ENCODE assay signal across 15 mouse cellular contexts in genomic region chrX:167315766-167316165, GRCm38 (mm10). TPM values are rescaled to one million over a fixed set of nuclear protein-coding genes. Genes with fewer than 3 reads are reported as not detected.
A peak's percentile ranks its signal among the peaks of the same experiment; 100 is the strongest.
DNase-seq lines count a peak whose midpoint lies in the region; ATAC-seq and TF ChIP-seq lines count a peak whose summit lies in the region.
"Had no signal": no experiment of that assay in that cellular context is flagged by ENCODE, and none has a peak within 500 bp of the region (broad histone marks: within the 10 kb centered on the region; RNA-seq: fewer than 3 reads in every experiment).

No protein-coding gene starts in this region.

- DNase-seq in heart, adult 8-10 months (ENCODE audit: low spot score), result peak; percentile 9
- no peak for DNase-seq in heart, embryonic 10.5 days (ENCODE audit: low spot score)
- DNase-seq in splenic B cell, adult 2 months (ENCODE audit: low read depth, low spot score), result peak; percentile 50
- no peak for DNase-seq in layer of hippocampus, adult 11-12 months (ENCODE audit: low spot score)
- DNase-seq in layer of hippocampus, adult 2 months (ENCODE audit: low spot score in 2 of 2), result no peak
- DNase-seq: adrenal gland, postnatal 14 days; cerebellum, postnatal 14 days; lung, postnatal 10 days had no signal

- TF ChIP-seq CTCF in layer of hippocampus, adult 2 months (conservative IDR thresholded peaks at IDR 0.05), result no peak

- no peak overlapping the region for H3K4me3 ChIP-seq in heart, embryonic 10.5 days
- H3K4me3 ChIP-seq in neural tube, embryonic 12.5 days, result no peak overlapping the region
- no peak overlapping the region for H3K4me3 ChIP-seq in neural tube, embryonic 15.5 days (replicated peaks)
- no peak overlapping the region for H3K4me3 ChIP-seq in layer of hippocampus, adult 2 months
- H3K4me3 ChIP-seq: forebrain, embryonic 13.5 days had no signal

- H3K9me3 ChIP-seq in heart, embryonic 10.5 days, result no peaks in the 10 kb centered on the region
- H3K9me3 ChIP-seq in neural tube, embryonic 12.5 days, result no peaks in the 10 kb centered on the region
- H3K9me3 ChIP-seq in neural tube, embryonic 15.5 days (replicated peaks), result no peaks in the 10 kb centered on the region
- H3K9me3 ChIP-seq: forebrain, embryonic 13.5 days; G1E had no signal

- H3K27me3 ChIP-seq in heart, embryonic 10.5 days (ENCODE audit: insufficient read depth, poor library complexity, severe bottlenecking), result no peaks in the 10 kb centered on the region; the same call in 1 of the 2 replicates
- no peaks in the 10 kb centered on the region for H3K27me3 ChIP-seq in neural tube, embryonic 12.5 days (replicated peaks)
- H3K27me3 ChIP-seq in neural tube, embryonic 15.5 days (replicated peaks), result peaks cover 16% of the 10 kb centered on the region
- no peaks in the 10 kb centered on the region for H3K27me3 ChIP-seq in splenic B cell, adult 2 months (ENCODE audit: control insufficient read depth, insufficient read depth, low read length, poor library complexity, severe bottlenecking)

- ATAC-seq in neural tube, embryonic 12.5 days (ENCODE audit: low FRiP score, low read depth), result peak; percentile 67
- no peak for ATAC-seq in neural tube, embryonic 15.5 days (ENCODE audit: low FRiP score)
- peak; percentile 86 for ATAC-seq in megakaryocyte, adult 5-6 weeks (ENCODE audit: poor library complexity, severe bottlenecking)
- ATAC-seq: forebrain, embryonic 13.5 days had no signal

- no peak overlapping the region for H3K4me2 ChIP-seq in neural tube, embryonic 12.5 days (replicated peaks)
- no peak overlapping the region for H3K4me2 ChIP-seq in neural tube, embryonic 15.5 days
- H3K4me2 ChIP-seq: forebrain, embryonic 13.5 days had no signal

- no peaks in the 10 kb centered on the region for H3K36me3 ChIP-seq in heart, embryonic 10.5 days
- H3K36me3 ChIP-seq in neural tube, embryonic 12.5 days, result no peaks in the 10 kb centered on the region
- no peaks in the 10 kb centered on the region for H3K36me3 ChIP-seq in neural tube, embryonic 15.5 days
- H3K36me3 ChIP-seq in splenic B cell, adult 2 months (ENCODE audit: control insufficient read depth, insufficient read depth, low read length, poor library complexity, severe bottlenecking), result no peaks in the 10 kb centered on the region; the same call in 1 of the 2 replicates
- H3K36me3 ChIP-seq: G1E had no signal

- H3K4me1 ChIP-seq in heart, embryonic 10.5 days, result no peaks in the 10 kb centered on the region
- no peaks in the 10 kb centered on the region for H3K4me1 ChIP-seq in neural tube, embryonic 12.5 days
- H3K4me1 ChIP-seq in neural tube, embryonic 15.5 days, result no peaks in the 10 kb centered on the region
- H3K4me1 ChIP-seq: forebrain, embryonic 13.5 days had no signal

- H3K9ac ChIP-seq in neural tube, embryonic 12.5 days, result no peak overlapping the region
- H3K9ac ChIP-seq in neural tube, embryonic 15.5 days (replicated peaks), result no peak overlapping the region
- H3K9ac ChIP-seq: forebrain, embryonic 13.5 days had no signal

- H3K27ac ChIP-seq in heart, embryonic 10.5 days, result no peak overlapping the region
- no peak overlapping the region for H3K27ac ChIP-seq in neural tube, embryonic 12.5 days
- H3K27ac ChIP-seq in neural tube, embryonic 15.5 days (replicated peaks), result no peak overlapping the region
- no peak overlapping the region for H3K27ac ChIP-seq in layer of hippocampus, adult 2 months
- H3K27ac ChIP-seq: forebrain, embryonic 13.5 days had no signal

- WGBS in heart, embryonic 10.5 days, result 70% methylated on average over 5 of the region's 5 CpGs
- 38% methylated on average over 5 of the region's 5 CpGs for WGBS in neural tube, embryonic 12.5 days
- WGBS in neural tube, embryonic 15.5 days, result 37% methylated on average over 5 of the region's 5 CpGs

RNA-seq across cellular contexts. Expression of gene Tlr7, which starts 14.6 kb away (rescaled TPM):
- 1 to 10 TPM; 1.4 to 3.8 (median 1.5) TPM for total RNA-seq in heart, adult 8-10 months (2022)
- 0.14 TPM in 1 of 2 replicates, not detected in the other for polyA plus RNA-seq in heart, embryonic 10.5 days (2016; fragmentation: Nextera tagmentation; extraction: Ambion mirVana)
- polyA plus RNA-seq in neural tube, embryonic 12.5 days (2016; fragmentation: Nextera tagmentation; extraction: Ambion mirVana), result 0.34 and 0.38 TPM in 2 replicates
- 0.52 and 1.5 TPM in 2 replicates for polyA plus RNA-seq in neural tube, embryonic 15.5 days (2015; fragmentation: Nextera tagmentation; extraction: Ambion mirVana)
- total RNA-seq in megakaryocyte, adult 5-6 weeks (2015), result 61.2 and 61.8 TPM in 2 replicates
- total RNA-seq in megakaryocyte, adult 5-6 weeks (2017), result 28.7 and 41.5 TPM in 2 replicates
- total RNA-seq in layer of hippocampus, adult 2 months (2021), result 1 to 10 TPM; 2.5 to 2.7 TPM
- total RNA-seq: G1E had no signal
- polyA plus RNA-seq: G1E had no signal

RNA-seq across cellular contexts. Expression of gene Tlr8, which starts 51.6 kb away (rescaled TPM):
- total RNA-seq in heart, adult 8-10 months (2022), result 1 to 10 TPM in 2 of 4 experiments, under 1 TPM in 2; 0.87 to 2.7 (median 1.3) TPM
- polyA plus RNA-seq in heart, embryonic 10.5 days (2016; fragmentation: Nextera tagmentation; extraction: Ambion mirVana), result 0.08 TPM in 1 of 2 replicates, not detected in the other
- polyA plus RNA-seq in neural tube, embryonic 12.5 days (2016; fragmentation: Nextera tagmentation; extraction: Ambion mirVana), result 0.23 TPM in 1 of 2 replicates, not detected in the other
- 0.08 TPM in 1 of 2 replicates, not detected in the other for polyA plus RNA-seq in neural tube, embryonic 15.5 days (2015; fragmentation: Nextera tagmentation; extraction: Ambion mirVana)
- 120 and 131 TPM in 2 replicates for total RNA-seq in megakaryocyte, adult 5-6 weeks (2015)
- total RNA-seq in megakaryocyte, adult 5-6 weeks (2017), result 102 and 107 TPM in 2 replicates
- total RNA-seq in layer of hippocampus, adult 2 months (2021), result under 1 TPM; 0.15 to 0.33 TPM
- total RNA-seq: layer of hippocampus, postnatal 10 days had no signal
- polyA plus RNA-seq: C2C12, G1E had no signal

Comparison
In these comparisons a context has a peak if more than half of its experiments do, and no peak if none do; other contexts are left out.
1. DNase-seq: peak in heart, adult 8-10 months (single experiment) and splenic B cell, adult 2 months (single experiment); none in heart, embryonic 10.5 days (single experiment), layer of hippocampus, adult 11-12 months (single experiment) and layer of hippocampus, adult 2 months (0 of 2).
2. RNA of gene Tlr7, which starts 14.6 kb away (total RNA-seq): 28.7 to 61.8 TPM in megakaryocyte, adult 5-6 weeks; 2.5 to 2.7 TPM in layer of hippocampus, adult 2 months and 1.4 to 3.8 TPM in heart, adult 8-10 months; every median in the first group is over 4 times any median in the second.
3. RNA of gene Tlr8, which starts 51.6 kb away (total RNA-seq): 102 to 131 TPM in megakaryocyte, adult 5-6 weeks; 0.87 to 2.7 TPM in heart, adult 8-10 months and 0.15 to 0.33 TPM in layer of hippocampus, adult 2 months; every median in the first group is over 10 times any median in the second.